Mouse (Mus musculus): Measurements from ENCODE around the gene Ankrd17. TPM values are rescaled to one million over a fixed set of nuclear protein-coding genes. Genes with fewer than 3 reads are reported as not detected.

Gene Ankrd17
- total and polyA plus RNA-seq, 3 experiments: 34.6 to 67.3 (median 35.0) TPM

- H3K36me3 ChIP-seq (ENCODE audit: control insufficient read depth in 1 of 2, insufficient read depth in 2 of 2, low read length in 2 of 2): no peaks in the 10 kb centered on the region
- H3K27ac ChIP-seq (ENCODE audit: control insufficient read depth, low read depth, low read length): no peak overlapping the region
- TF ChIP-seq BHLHE40 (IDR thresholded peaks at IDR 0.05; ENCODE audit: borderline replicate concordance, low read depth, low read length): no peak
- no peak for TF ChIP-seq TBP (IDR thresholded peaks at IDR 0.05; ENCODE audit: low read depth, low read length)
- TF ChIP-seq UBTF (IDR thresholded peaks at IDR 0.05; ENCODE audit: borderline replicate concordance, insufficient read depth, low read depth, low read length): no peak
- TF ChIP-seq HCFC1 (IDR thresholded peaks at IDR 0.05; ENCODE audit: low read depth, low read length): no peak
- no peak for TF ChIP-seq TCF12 (IDR thresholded peaks at IDR 0.05; ENCODE audit: low read depth, low read length)
- no peak for TF ChIP-seq ETS1 (IDR thresholded peaks at IDR 0.05; ENCODE audit: low read depth, low read length)
- TF ChIP-seq POLR2AphosphoS5 (IDR thresholded peaks at IDR 0.05; ENCODE audit: borderline replicate concordance, low read depth, low read length): no peak
- TF ChIP-seq RAD21 (IDR thresholded peaks at IDR 0.05; ENCODE audit: low read depth, low read length): no peak
- TF ChIP-seq GABPA (IDR thresholded peaks at IDR 0.05; ENCODE audit: low read depth, low read length): no peak
- no peak for TF ChIP-seq E2F4 (IDR thresholded peaks at IDR 0.05; ENCODE audit: borderline replicate concordance, low read depth, low read length)
- no peak for TF ChIP-seq NRF1 (IDR thresholded peaks at IDR 0.05; ENCODE audit: insufficient read depth, low read depth, low read length, poor library complexity, severe bottlenecking)
- TF ChIP-seq MAFK (IDR thresholded peaks at IDR 0.05; ENCODE audit: borderline replicate concordance, low read depth, low read length): no peak
- TF ChIP-seq EP300 (IDR thresholded peaks at IDR 0.05; ENCODE audit: low read depth in 1 of 2, low read length in 2 of 2): no peak
- no peak for TF ChIP-seq TAL1 (IDR thresholded peaks at IDR 0.05; ENCODE audit: low read length)
- no peak for TF ChIP-seq POLR2A (IDR thresholded peaks at IDR 0.05; ENCODE audit: control insufficient read depth in 1 of 2, insufficient read depth in 1 of 2, low read depth in 1 of 2, low read length in 2 of 2, poor library complexity in 1 of 2)
- TF ChIP-seq MXI1 (IDR thresholded peaks at IDR 0.05; ENCODE audit: low read depth, low read length): no peak
- TF ChIP-seq CTCF (IDR thresholded peaks at IDR 0.05 in 2 of 3, conservative IDR thresholded peaks at IDR 0.05 in 1 of 3; ENCODE audit: control insufficient read depth in 1 of 3, insufficient read depth in 1 of 3, low read depth in 2 of 3, low read length in 3 of 3, poor library complexity in 1 of 3, severe bottlenecking in 1 of 3): no peak
- H3K79me2 ChIP-seq (ENCODE audit: control insufficient read depth, insufficient read depth, low read length, poor library complexity): no peaks in the 10 kb centered on the region
- no peaks in the 10 kb centered on the region for H3K9me3 ChIP-seq (replicated peaks; ENCODE audit: insufficient read depth, low read length)
- no peaks in the 10 kb centered on the region for H3K4me1 ChIP-seq (ENCODE audit: control insufficient read depth in 1 of 2, insufficient read depth in 2 of 2, low read length in 2 of 2)
- DNase-seq (ENCODE audit: low read depth, low spot score): no peak
- no peak overlapping the region for H3K4me3 ChIP-seq (ENCODE audit: control insufficient read depth in 1 of 2, insufficient read depth in 1 of 2, low read depth in 2 of 2, low read length in 2 of 2)
- no peaks in the 10 kb centered on the region; a peak in 1 of 4 replicates for H3K27me3 ChIP-seq (ENCODE audit: control insufficient read depth in 1 of 2, insufficient read depth in 2 of 2, low read length in 2 of 2)
- H3K9ac ChIP-seq (ENCODE audit: control insufficient read depth, low read depth, low read length, poor library complexity, severe bottlenecking): no peak overlapping the region
These were observed 163.8 kb downstream of the Ankrd17 start for GRCm38 (mm10) chr5:90202447-90203117.

- DNase-seq (ENCODE audit: low read depth, low spot score): no peak
- Histone ChIP-seq H3K9ac (ENCODE audit: control insufficient read depth, low read depth, low read length, poor library complexity, severe bottlenecking) (no peak overlapping the region), H3K79me2 (ENCODE audit: control insufficient read depth, insufficient read depth, low read length, poor library complexity) (no peaks in the 10 kb centered on the region), H3K27ac (ENCODE audit: control insufficient read depth, low read depth, low read length) (no peak overlapping the region), H3K4me1 (ENCODE audit: control insufficient read depth in 1 of 2, insufficient read depth in 2 of 2, low read length in 2 of 2) (no peaks in the 10 kb centered on the region), H3K9me3 (replicated peaks; ENCODE audit: insufficient read depth, low read length) (no peaks in the 10 kb centered on the region), H3K4me3 (ENCODE audit: control insufficient read depth in 1 of 2, insufficient read depth in 1 of 2, low read depth in 2 of 2, low read length in 2 of 2) (no peak overlapping the region), H3K27me3 (ENCODE audit: control insufficient read depth in 1 of 2, insufficient read depth in 2 of 2, low read length in 2 of 2) (peaks cover 2 to 7% of the 10 kb centered on the region in 2 experiments), H3K36me3 (ENCODE audit: control insufficient read depth in 1 of 2, insufficient read depth in 2 of 2, low read length in 2 of 2) (no peaks in the 10 kb centered on the region)
- TF ChIP-seq MYC (IDR thresholded peaks at IDR 0.05; ENCODE audit: low read depth, low read length) (no peak), CTCF (IDR thresholded peaks at IDR 0.05 in 2 of 3, conservative IDR thresholded peaks at IDR 0.05 in 1 of 3; ENCODE audit: control insufficient read depth in 1 of 3, insufficient read depth in 1 of 3, low read depth in 2 of 3, low read length in 3 of 3, poor library complexity in 1 of 3, severe bottlenecking in 1 of 3) (no peak), CHD1 (IDR thresholded peaks at IDR 0.05; ENCODE audit: low read depth, low read length) (no peak), TAL1 (IDR thresholded peaks at IDR 0.05; ENCODE audit: low read length) (no peak), ZNF384 (IDR thresholded peaks at IDR 0.05; ENCODE audit: low read depth, low read length) (no peak), TBP (IDR thresholded peaks at IDR 0.05; ENCODE audit: low read depth, low read length) (no peak), RAD21 (IDR thresholded peaks at IDR 0.05; ENCODE audit: low read depth, low read length) (no peak), ZKSCAN1 (IDR thresholded peaks at IDR 0.05; ENCODE audit: low read depth, low read length) (no peak), JUND (IDR thresholded peaks at IDR 0.05; ENCODE audit: low read depth, low read length) (no peak)
These were observed 166.3 kb downstream of the Ankrd17 start for GRCm38 (mm10) chr5:90199922-90200632.

Measured in MEL (cell line).